Mouse (Mus musculus) lung, postnatal 0 days (tissue): ENCODE measurements around the gene Tomm7. TPM values are rescaled to one million over a fixed set of nuclear protein-coding genes. Genes with fewer than 3 reads are reported as not detected.
"Not testable (repeated sequence)": the region's sequence is repeated elsewhere in the genome, so short reads cannot be mapped to it uniquely, and the experiment has no call there.

Experiments used
- ATAC-seq: fragments of 200-750 bp; cut with Nextera tagmentation; 2 replicates; pipeline ENCODE4 v1.8.0; 2017; ENCODE audit warnings: moderate library complexity
- DNase-seq: peaks from one replicate; pipeline ENCODE4 v3.0.0-alpha.2; 2016; ENCODE audit warnings: low spot score
- H3K27ac ChIP-seq: fragments of 300-500 bp; sonication (generic); 2 replicates; pipeline ENCODE4 v1.5.1; 2014; ENCODE audit warnings: antibody characterized with exemption, mild to moderate bottlenecking, low read length, mixed read lengths
- H3K27me3 ChIP-seq: fragments of 300-500 bp; sonication (generic); replicated peaks from 2 replicates; pipeline ENCODE4 v1.6.1; 2014; ENCODE audit warnings: low read length, mixed read lengths; ENCODE audit not compliant: insufficient read depth
- H3K36me3 ChIP-seq: fragments of 300-500 bp; sonication (generic); 2 replicates; pipeline ENCODE4 v1.6.1; 2014; ENCODE audit warnings: low read length, mixed read lengths; ENCODE audit not compliant: insufficient read depth
- H3K4me1 ChIP-seq: fragments of 300-500 bp; sonication (generic); 2 replicates; pipeline ENCODE4 v1.6.1; 2014; ENCODE audit warnings: antibody characterized with exemption, low read depth, low read length, mixed read lengths; ENCODE audit not compliant: insufficient read depth
- H3K4me2 ChIP-seq: fragments of 300-500 bp; sonication (generic); replicated peaks from 2 replicates; pipeline ENCODE4 v1.6.1; 2014; ENCODE audit warnings: low read depth, mild to moderate bottlenecking, low read length, moderate library complexity, mixed read lengths
- H3K4me3 ChIP-seq: fragments of 300-500 bp; sonication (generic); 2 replicates; pipeline ENCODE4 v1.5.1; 2014; ENCODE audit warnings: low read depth, low read length
- H3K9ac ChIP-seq: fragments of 300-500 bp; sonication (generic); replicated peaks from 2 replicates; pipeline ENCODE4 v1.6.1; 2014; ENCODE audit warnings: low read depth, mild to moderate bottlenecking
- H3K9me3 ChIP-seq: fragments of 300-500 bp; sonication (generic); 2 replicates; pipeline ENCODE4 v1.6.1; 2016; ENCODE audit warnings: low read length, mixed read lengths
- CTCF ChIP-seq: IDR thresholded peaks from 2 replicates; pipeline ENCODE4 v1.5.1; 2016; ENCODE audit warnings: antibody characterized with exemption, mild to moderate bottlenecking
- EP300 ChIP-seq: IDR thresholded peaks from 2 replicates; pipeline ENCODE4 v1.6.1; 2016; ENCODE audit warnings: antibody characterized with exemption, mild to moderate bottlenecking, control low read depth
- WGBS: fragments of 180-500 bp; shearing (Covaris S2); extraction: QIAGEN DNeasy Blood & Tissue Kit; methylation state at CpG from one replicate; pipeline ENCODE4 v1.1.7; 2014; 5-methylcytosine and 5-hydroxymethylcytosine counted together
- polyA plus RNA-seq: library from polyadenylated mRNA; unstranded; fragments of >200 nt; fragmentation: Nextera tagmentation; extraction: Ambion mirVana; gene quantifications from 2 replicates; pipeline ENCODE4 v1.2.1, GENCODE M21; 2015

Tomm7 gene
- polyA plus RNA-seq, 1 experiment from 2014 or later = 102 TPM

DNA sequence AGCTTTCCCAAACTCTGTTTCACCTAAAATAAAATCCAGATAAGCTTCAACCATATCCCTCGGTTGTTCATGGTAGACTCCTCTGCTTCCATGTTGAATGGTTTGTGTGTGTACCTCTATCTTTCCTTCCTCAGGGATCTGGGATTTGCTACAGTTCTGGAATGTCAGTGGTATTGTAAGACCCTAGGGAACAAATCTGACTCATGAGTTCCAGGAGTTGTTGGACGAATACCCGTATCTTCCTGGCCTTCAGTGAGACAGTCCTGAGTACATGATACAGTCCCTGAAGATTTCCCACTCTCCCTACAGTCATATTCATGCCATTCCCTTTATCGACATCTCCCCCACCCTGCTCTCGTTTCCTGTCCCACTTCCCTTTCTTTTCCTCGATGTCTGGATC lies 28.6 kb upstream of the Tomm7 start:
- Histone ChIP-seq H3K9me3 (no peaks in the 10 kb centered on the region), H3K27ac (no peak overlapping the region), H3K4me2 (no peak overlapping the region), H3K27me3 (no peaks in the 10 kb centered on the region), H3K4me3 (no peak overlapping the region), H3K4me1 (no peaks in the 10 kb centered on the region), H3K9ac (no peak overlapping the region), H3K36me3 (no peaks in the 10 kb centered on the region)
- no peak for ATAC-seq
- DNase-seq = no peak
- WGBS = 65% methylated on average over 6 of the region's 6 CpGs
- no peak for TF ChIP-seq CTCF

DNA sequence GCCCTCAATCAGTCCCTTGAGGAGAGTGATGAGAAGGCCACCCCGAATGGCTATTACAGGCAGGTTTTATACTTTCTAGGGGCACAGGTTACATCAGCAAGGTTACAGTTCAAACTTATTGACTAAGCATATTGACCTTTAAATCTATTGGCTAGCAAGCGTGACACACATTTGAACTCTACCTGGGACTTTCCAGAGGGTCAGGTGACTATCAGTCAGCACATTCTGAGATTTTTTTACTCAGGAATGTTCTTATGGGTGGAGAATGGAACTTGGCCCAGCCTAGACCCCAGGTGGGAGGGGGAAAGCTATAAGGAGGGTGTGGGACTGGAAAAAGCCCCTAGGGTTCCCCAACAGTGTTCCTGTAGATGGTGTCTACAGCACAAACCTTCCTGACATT lies 27.4 kb upstream of the Tomm7 start:
- not testable (repeated sequence) for H3K4me1 ChIP-seq, H3K4me2 ChIP-seq, ATAC-seq, H3K36me3 ChIP-seq, H3K9ac ChIP-seq, H3K4me3 ChIP-seq, DNase-seq, H3K27ac ChIP-seq, H3K9me3 ChIP-seq, H3K27me3 ChIP-seq
- WGBS = 76% methylated on average over 2 of the region's 2 CpGs

DNA sequence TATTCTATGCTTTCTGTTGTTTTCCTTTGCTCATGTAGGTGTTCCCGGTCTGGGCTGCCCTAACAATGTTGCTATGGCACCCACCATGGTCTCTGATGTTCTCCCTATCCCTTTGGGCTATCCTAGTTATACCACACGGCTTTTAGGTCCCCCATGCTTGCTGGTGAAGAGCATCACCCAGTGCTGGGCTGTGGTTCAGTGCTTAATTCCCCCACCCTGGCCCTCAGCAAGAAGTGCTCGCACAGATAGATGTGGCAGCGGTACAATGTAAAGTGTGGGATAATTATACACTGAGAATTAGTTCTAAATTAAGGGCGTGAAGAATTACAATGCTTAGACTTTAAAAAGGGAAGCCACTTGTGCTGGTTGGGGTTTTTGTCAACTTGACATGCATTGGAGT lies 22.0 kb upstream of the Tomm7 start:
- DNase-seq (no peak), ATAC-seq (no peak)
- Histone ChIP-seq H3K9me3 (no peaks in the 10 kb centered on the region), H3K27ac (no peak overlapping the region), H3K9ac (no peak overlapping the region), H3K4me1 (peaks cover 4% of the 10 kb centered on the region; the same call in 1 of the 2 replicates), H3K36me3 (no peaks in the 10 kb centered on the region), H3K27me3 (no peaks in the 10 kb centered on the region), H3K4me3 (no peak overlapping the region), H3K4me2 (no peak overlapping the region)
- TF ChIP-seq EP300 (no peak), CTCF (no peak)
- 90% methylated on average over 5 of the region's 5 CpGs for WGBS

DNA sequence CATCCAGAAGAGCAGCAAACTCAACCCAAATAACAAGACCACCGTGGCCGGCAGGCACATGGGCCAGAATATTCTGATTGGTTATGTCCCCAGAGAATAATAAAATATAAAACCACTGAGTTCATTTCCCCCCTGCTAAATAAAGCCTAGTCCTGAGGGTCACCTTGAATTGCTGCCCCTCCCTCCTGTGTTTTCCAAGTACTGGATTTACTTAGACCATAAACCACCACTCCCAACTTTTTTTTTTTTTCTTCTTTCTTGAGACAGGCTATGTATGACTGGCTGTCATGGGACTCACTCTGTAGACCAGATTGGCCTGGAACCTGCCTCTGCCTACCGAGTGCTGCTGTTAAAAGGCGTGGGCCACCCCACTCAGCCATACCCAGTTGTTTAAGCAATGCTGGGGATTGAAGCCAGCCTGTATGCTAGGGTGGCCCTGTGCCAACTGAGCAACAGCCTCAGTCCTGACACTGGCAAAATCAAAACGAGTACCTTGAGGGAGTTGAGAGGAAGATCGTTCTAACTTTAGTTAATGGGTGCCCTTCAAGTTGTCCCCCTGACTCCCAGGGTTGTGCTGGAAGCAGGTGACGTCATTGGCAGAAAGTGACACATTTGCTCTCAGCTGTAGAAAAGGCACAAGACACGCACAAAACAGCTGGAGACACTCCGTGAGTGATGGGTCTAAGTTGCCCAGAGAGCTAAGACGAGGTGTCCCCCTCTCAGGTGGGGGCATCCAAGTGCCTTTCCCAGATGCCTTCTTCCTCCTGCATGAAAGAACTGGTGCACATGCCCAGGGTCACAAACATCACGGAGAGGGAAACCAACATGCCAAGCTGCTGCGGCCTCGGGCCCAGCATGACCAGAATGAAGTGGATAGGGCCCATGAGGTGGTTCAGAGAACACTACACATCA lies 20.3 kb upstream of the Tomm7 start:
- WGBS = 64% methylated on average over 13 of the region's 13 CpGs
- H3K4me1 ChIP-seq = peaks cover 4% of the 10 kb centered on the region; the same call in 1 of the 2 replicates
- H3K9ac ChIP-seq = no peak overlapping the region
- H3K9me3 ChIP-seq = no peaks in the 10 kb centered on the region
- peak; percentile 41 for DNase-seq
- H3K27me3 ChIP-seq = no peaks in the 10 kb centered on the region
- no peak overlapping the region for H3K4me3 ChIP-seq
- H3K4me2 ChIP-seq = no peak overlapping the region
- peak overlapping the region; percentile 39; the same call in 1 of the 2 replicates for H3K27ac ChIP-seq
- no peaks in the 10 kb centered on the region for H3K36me3 ChIP-seq
- TF ChIP-seq CTCF (no peak), EP300 (no peak)
- peak; percentile 78 for ATAC-seq

DNA sequence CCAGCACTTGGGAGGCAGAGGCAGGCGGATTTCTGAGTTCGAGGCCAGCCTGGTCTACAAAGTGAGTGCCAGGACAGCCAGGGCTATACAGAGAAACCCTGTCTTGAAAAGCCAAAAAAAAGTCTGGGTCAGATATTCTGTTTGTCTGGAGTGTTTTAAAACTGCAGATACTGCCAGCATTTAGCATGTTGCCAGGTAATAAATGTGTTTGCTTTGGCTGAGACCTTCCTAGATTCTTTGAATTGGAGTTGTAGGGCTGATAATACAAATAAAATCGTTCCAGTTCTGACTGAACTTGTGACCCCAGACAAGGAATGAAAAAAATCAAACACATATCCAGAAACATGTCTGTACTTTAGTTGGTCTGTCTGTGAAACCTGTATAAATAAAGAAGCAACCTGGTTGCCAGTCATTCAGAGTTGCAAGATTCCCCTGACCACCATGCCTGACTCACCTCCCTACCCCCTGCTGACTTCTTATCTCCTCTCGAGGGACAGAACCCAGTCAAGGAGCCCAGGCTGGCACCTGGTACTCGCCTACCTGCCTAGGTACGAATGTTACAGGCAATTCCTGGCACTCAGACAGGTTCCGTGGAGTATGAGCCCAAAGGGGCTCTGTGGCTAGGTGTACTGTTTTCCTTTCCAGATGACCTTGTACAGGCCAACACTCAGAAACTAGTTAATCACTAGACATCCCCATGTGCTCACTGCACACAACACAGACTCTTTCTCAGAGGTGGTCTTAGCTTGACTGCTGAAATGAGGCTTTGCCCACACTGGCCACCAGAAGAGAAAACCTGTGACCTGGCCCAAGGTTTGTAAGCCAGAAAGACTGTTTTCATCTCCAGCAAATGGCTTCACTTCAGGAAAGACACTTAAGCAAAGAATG lies 19.4 kb upstream of the Tomm7 start:
- no peak overlapping the region for H3K4me2 ChIP-seq
- DNase-seq = peak; percentile 53
- H3K27me3 ChIP-seq = no peaks in the 10 kb centered on the region
- peak; percentile 57 for ATAC-seq
- H3K9me3 ChIP-seq = no peaks in the 10 kb centered on the region
- peaks cover 4% of the 10 kb centered on the region; the same call in 1 of the 2 replicates for H3K4me1 ChIP-seq
- no peaks in the 10 kb centered on the region for H3K36me3 ChIP-seq
- no peak overlapping the region for H3K9ac ChIP-seq
- no peak overlapping the region for H3K4me3 ChIP-seq
- H3K27ac ChIP-seq = peak overlapping the region; percentile 39
- WGBS = 59% methylated on average over 7 of the region's 7 CpGs
- no peak for TF ChIP-seq EP300
- no peak for TF ChIP-seq CTCF

GRCm38 (mm10) chr5:23862291-23862690 lies 18.3 kb upstream of the Tomm7 start:
- TF ChIP-seq CTCF = no peak
- TF ChIP-seq EP300 = no peak
- Histone ChIP-seq H3K9me3 (no peaks in the 10 kb centered on the region), H3K4me3 (no peak overlapping the region), H3K4me2 (no peak overlapping the region), H3K9ac (no peak overlapping the region), H3K4me1 (peaks cover 4% of the 10 kb centered on the region; the same call in 1 of the 2 replicates), H3K27me3 (no peaks in the 10 kb centered on the region), H3K36me3 (no peaks in the 10 kb centered on the region), H3K27ac (no peak overlapping the region)
- ATAC-seq (0 out of 2 replicates have a peak, but pooled peaks have one; percentile 29), DNase-seq (peak; percentile 79)
- WGBS = 42% methylated on average over 5 of the region's 5 CpGs
